Mouse (Mus musculus) midbrain, embryonic 10.5 days (tissue): ENCODE results near the gene BC067074. TPM values are rescaled to one million over a fixed set of nuclear protein-coding genes. Genes with fewer than 3 reads are reported as not detected.
A peak's percentile ranks its signal among the peaks of the same experiment; 100 is the strongest.

Source experiments
- DNase-seq: peaks from one replicate; pipeline ENCODE4 v3.0.0-alpha.2; 2017; ENCODE audit warnings: low spot score
- H3K27ac ChIP-seq: fragments of 300-500 bp; sonication (generic); replicated peaks from 2 replicates; pipeline ENCODE4 v1.5.1; 2016; ENCODE audit warnings: mild to moderate bottlenecking
- H3K27me3 ChIP-seq: fragments of 300-500 bp; sonication (generic); 2 replicates; pipeline ENCODE4 v1.6.1; 2016; ENCODE audit warnings: low read depth, mild to moderate bottlenecking; ENCODE audit not compliant: poor library complexity, severe bottlenecking
- H3K36me3 ChIP-seq: fragments of 300-500 bp; sonication (generic); 2 replicates; pipeline ENCODE4 v1.6.1; 2016; ENCODE audit warnings: mild to moderate bottlenecking, moderate library complexity
- H3K4me1 ChIP-seq: fragments of 300-500 bp; sonication (generic); 2 replicates; pipeline ENCODE4 v1.6.1; 2016
- H3K4me3 ChIP-seq: fragments of 300-500 bp; sonication (generic); 2 replicates; pipeline ENCODE4 v1.5.1; 2016; ENCODE audit warnings: mild to moderate bottlenecking, moderate library complexity
- H3K9me3 ChIP-seq: fragments of 300-500 bp; sonication (generic); replicated peaks from 2 replicates; pipeline ENCODE4 v1.6.1; 2016; ENCODE audit warnings: mild to moderate bottlenecking
- WGBS: fragments of 180-500 bp; shearing (Covaris S2); methylation state at CpG from one replicate; pipeline ENCODE4 v1.1.7; 2016; 5-methylcytosine and 5-hydroxymethylcytosine counted together
- polyA plus RNA-seq: library from polyadenylated mRNA; unstranded; fragments of >200 nt; fragmentation: Nextera tagmentation; extraction: Ambion mirVana; gene quantifications from 2 replicates; pipeline ENCODE4 v1.2.1, GENCODE M21; 2016

The BC067074 gene
- polyA plus RNA-seq, 1 experiment from 2014 or later = 1.5 TPM

DNA sequence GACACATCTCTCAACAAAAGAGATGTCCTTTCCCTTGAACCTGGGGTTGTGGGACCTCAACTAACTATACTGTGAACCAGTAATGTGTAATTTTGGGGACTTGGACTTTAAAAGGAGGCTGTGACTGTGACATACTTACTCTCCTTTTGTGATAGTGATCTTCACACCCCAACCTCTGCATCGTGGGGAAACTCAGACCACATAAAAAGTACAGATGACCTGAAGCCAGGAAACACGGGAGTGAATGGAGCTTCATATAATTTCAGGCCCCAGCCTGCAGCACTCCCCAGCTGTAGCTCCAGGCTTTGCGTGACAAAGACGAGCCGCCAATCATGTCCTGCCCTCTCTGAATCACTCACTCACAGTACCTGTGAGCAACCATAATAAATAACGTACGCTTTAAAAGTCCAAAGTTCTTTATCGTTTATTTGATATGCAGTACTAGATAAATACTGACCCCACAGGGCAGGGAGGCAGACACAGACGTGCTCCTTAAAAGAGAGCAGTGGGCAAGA, 104.1 kb downstream of the BC067074 start:
- H3K4me1 ChIP-seq = no peaks in the 10 kb centered on the region
- H3K36me3 ChIP-seq = no peaks in the 10 kb centered on the region
- H3K4me3 ChIP-seq = no peak overlapping the region
- no peaks in the 10 kb centered on the region for H3K27me3 ChIP-seq
- WGBS = 87% methylated on average over 9 of the region's 9 CpGs
- DNase-seq = no peak
- H3K27ac ChIP-seq = no peak overlapping the region
- no peaks in the 10 kb centered on the region for H3K9me3 ChIP-seq

DNA sequence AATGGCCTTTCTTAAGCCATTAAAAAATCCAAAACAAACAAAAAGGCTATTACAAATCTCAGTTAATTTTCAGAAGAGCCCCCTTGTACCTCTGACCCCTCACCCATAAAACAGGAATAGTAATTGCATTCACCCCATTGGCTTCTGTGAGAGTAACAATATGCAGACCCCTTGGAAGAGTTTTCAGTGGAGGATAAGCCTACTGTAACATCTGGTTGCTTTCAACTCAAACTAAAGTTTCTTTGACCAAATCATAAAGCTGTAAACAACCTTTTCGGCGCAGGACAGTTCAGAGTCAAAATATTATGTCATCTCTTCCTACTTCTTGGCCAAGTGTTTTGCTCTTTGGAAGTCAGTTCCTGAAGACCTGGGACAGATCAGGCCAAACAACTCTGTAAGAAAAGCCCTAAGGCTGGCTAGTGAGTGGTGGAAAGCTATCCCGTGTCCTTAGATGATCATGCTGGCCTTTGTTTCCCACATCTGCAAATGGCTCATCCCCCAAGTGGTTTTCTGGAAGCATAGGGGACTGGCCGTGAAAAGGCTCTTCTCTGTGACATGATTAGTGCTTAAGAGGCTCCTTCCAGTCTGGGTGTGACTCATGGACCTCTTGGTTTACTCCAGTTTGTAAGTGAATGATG, 108.5 kb downstream of the BC067074 start:
- no peak for DNase-seq
- H3K36me3 ChIP-seq = no peaks in the 10 kb centered on the region
- no peaks in the 10 kb centered on the region for H3K27me3 ChIP-seq
- H3K4me1 ChIP-seq = no peaks in the 10 kb centered on the region
- no peak overlapping the region for H3K27ac ChIP-seq
- WGBS = 80% methylated on average over 4 of the region's 4 CpGs
- no peaks in the 10 kb centered on the region for H3K9me3 ChIP-seq
- no peak overlapping the region for H3K4me3 ChIP-seq

DNA sequence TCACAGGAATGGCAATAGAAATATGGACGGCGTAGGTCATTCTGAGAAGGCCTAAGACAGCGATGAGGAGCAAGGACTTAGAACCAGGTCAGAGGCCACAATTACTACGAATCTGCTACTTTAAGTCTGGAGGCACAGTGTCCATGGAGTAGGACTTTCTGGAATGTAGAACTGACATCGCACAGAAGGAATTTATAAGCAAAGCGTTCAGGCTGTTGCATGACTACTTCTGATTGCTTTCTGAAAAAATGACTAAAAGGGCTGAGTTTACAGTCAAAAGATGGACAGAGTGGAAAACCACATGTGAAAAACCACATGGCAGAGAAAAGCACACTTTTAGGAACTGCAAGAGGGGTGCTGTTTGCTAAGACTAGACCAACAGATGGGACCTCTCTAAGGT, 110.7 kb downstream of the BC067074 start:
- 89% methylated on average over 6 of the region's 6 CpGs for WGBS
- Histone ChIP-seq H3K27ac (no peak overlapping the region), H3K36me3 (no peaks in the 10 kb centered on the region), H3K27me3 (no peaks in the 10 kb centered on the region), H3K4me1 (no peaks in the 10 kb centered on the region), H3K9me3 (no peaks in the 10 kb centered on the region), H3K4me3 (no peak overlapping the region)
- DNase-seq = no peak

DNA sequence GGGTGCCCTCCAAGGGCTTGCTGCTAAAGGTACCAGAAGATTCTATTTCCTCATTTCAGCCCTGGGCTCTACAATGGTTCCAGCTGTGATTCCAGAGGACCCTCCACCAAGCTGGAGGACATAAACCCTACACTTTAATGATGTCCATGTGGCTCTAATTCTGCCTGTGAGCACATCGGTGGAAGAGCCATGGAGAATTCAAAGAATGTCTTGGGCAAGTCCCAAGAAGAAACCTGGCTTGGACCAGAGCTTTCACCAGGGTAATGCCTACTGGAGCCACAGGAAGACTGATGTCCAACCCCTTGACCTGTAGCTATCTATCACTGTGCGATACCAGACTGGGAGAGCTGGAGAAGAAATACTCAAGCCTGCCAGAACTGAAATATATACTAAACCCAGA, 111.2 kb downstream of the BC067074 start:
- no peaks in the 10 kb centered on the region for H3K9me3 ChIP-seq
- DNase-seq = no peak
- H3K27me3 ChIP-seq = no peaks in the 10 kb centered on the region
- H3K4me3 ChIP-seq = no peak overlapping the region
- 85% methylated on average over 2 of the region's 2 CpGs for whole genome bisulfite sequencing
- H3K27ac ChIP-seq = no peak overlapping the region
- no peaks in the 10 kb centered on the region for H3K36me3 ChIP-seq
- H3K4me1 ChIP-seq = no peaks in the 10 kb centered on the region

DNA sequence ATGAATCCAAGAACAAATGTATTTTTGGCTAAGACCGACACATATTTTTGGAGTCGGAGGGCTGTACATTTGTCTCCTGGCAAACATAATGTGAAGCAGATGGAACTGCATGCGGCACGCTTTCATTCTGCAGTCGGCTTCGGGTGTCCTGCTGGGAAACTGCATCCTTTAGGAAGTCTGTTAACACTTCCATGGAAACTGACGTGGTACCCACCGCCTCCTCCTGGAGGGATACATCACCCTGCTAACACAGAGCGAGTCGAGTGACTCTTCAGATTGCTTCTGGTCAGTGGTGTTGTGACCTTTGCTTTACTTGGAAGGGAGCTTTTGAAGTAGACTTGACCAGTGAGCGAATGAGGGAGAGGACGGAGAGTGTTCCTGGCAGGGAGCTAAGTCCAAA, 117.0 kb downstream of the BC067074 start:
- no peaks in the 10 kb centered on the region for H3K27me3 ChIP-seq
- H3K4me3 ChIP-seq = no peak overlapping the region
- no peaks in the 10 kb centered on the region for H3K36me3 ChIP-seq
- H3K27ac ChIP-seq = no peak overlapping the region
- peaks cover 8% of the 10 kb centered on the region for H3K4me1 ChIP-seq
- DNase-seq = peak; percentile 59
- 47% methylated on average over 12 of the region's 12 CpGs for WGBS
- no peaks in the 10 kb centered on the region for H3K9me3 ChIP-seq

DNA sequence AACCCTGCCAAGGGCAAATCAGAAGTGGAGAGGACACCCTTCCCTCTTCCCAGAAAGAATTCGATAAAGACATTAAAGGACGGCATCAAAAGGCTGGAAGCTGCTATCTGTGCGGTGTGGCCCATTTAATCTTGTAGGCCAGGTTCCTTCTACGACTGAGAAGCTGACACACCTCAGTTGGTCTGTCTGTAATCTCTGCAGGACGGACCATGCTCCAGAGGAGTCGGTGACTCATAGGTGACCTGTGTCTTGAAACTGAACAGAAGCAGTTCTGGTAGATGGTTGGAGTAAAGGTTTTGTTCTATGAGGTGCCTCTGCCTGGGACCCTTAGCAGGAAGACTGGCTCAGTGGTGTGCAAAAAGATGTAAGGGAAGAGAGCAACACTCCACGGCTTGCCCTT, 122.6 kb downstream of the BC067074 start:
- no peaks in the 10 kb centered on the region for H3K27me3 ChIP-seq
- no peak overlapping the region for H3K27ac ChIP-seq
- no peaks in the 10 kb centered on the region for H3K9me3 ChIP-seq
- no peaks in the 10 kb centered on the region for H3K36me3 ChIP-seq
- H3K4me3 ChIP-seq = no peak overlapping the region
- H3K4me1 ChIP-seq = no peaks in the 10 kb centered on the region
- WGBS = 89% methylated on average over 7 of the region's 7 CpGs
- DNase-seq = no peak

DNA sequence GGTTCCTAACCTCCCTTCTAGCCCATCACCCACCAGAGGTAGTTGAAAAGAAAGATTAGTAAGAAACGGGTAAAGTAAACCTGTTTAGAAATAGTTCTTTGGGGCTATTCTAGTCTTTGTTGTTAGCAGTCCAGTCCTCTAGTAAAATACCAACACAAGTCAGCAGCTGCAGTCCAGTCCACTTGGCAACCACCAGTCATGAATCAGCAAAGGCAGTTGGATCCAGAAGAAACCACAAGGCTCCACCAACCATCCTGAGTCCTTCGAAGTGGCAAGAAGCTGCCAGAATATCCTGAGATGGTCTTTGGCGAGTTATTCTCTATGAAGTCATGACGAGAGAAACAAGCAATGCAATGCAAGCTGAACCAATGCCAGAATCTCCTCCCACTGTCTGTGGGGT, 124.0 kb downstream of the BC067074 start:
- no peak overlapping the region for H3K4me3 ChIP-seq
- H3K36me3 ChIP-seq = no peaks in the 10 kb centered on the region
- no peaks in the 10 kb centered on the region for H3K4me1 ChIP-seq
- H3K27ac ChIP-seq = no peak overlapping the region
- no peaks in the 10 kb centered on the region for H3K9me3 ChIP-seq
- no peak for DNase-seq
- WGBS = 91% methylated on average over 4 of the region's 4 CpGs
- no peaks in the 10 kb centered on the region for H3K27me3 ChIP-seq

DNA sequence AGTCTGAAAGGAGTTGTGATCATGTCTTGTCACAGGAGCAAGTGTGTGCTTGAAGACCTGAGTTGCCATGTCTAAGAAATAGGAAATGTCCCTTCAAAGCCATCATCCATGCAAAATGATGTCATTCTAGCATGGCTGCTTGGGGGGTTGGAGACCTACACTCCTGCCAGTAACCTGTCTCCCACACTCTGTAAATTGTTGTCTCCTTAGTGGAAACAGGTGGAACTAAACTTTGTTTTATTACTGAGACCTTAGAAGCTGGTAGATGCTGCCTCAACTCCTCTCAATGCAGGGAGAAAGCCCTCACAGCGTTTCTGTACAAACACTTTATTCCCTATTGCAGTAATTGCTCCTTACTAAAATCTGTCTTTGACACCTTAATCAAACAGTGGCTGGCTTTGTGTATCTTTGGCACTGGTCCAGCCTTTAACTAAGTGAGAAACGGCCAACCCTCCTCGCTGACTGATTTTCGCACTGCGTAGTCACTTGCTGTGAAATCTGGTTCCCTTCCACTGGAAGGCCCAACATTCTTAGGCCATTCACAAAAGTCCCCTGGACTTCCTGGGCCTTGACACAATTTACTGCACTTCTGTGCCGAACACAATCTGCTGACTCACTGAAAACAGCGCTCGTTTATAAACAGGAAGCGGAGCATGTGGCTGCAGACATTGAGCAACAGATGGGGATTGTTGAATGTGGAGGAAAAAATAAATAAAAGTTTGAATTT, 125.0 kb downstream of the BC067074 start:
- 90% methylated on average over 9 of the region's 9 CpGs for WGBS
- no peak for DNase-seq
- Histone ChIP-seq H3K27ac (no peak overlapping the region), H3K4me1 (no peaks in the 10 kb centered on the region), H3K36me3 (no peaks in the 10 kb centered on the region), H3K4me3 (no peak overlapping the region), H3K9me3 (no peaks in the 10 kb centered on the region), H3K27me3 (no peaks in the 10 kb centered on the region)

DNA sequence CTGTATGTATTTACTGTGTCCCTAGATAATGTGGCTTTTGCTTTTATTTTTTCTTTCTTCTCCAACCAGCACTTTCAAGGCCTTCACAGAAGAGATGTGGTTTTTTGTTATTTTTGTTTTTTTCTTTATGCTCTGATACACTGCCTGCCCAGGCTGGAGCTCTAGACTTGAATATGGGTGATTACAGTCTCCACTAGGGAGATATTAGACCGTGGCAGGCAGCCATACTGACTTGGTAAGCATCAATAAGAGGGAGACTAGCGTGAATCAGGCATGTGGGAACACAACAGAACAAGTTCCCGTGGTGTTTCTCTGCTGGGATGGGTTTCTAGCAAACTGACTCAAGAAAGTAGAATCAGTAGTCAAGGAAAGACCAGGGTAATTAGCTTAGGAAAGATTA, 125.7 kb downstream of the BC067074 start:
- DNase-seq = no peak
- WGBS = 83% methylated on average over 3 of the region's 3 CpGs
- Histone ChIP-seq H3K27me3 (no peaks in the 10 kb centered on the region), H3K27ac (no peak overlapping the region), H3K36me3 (no peaks in the 10 kb centered on the region), H3K4me1 (no peaks in the 10 kb centered on the region), H3K9me3 (no peaks in the 10 kb centered on the region), H3K4me3 (no peak overlapping the region)

DNA sequence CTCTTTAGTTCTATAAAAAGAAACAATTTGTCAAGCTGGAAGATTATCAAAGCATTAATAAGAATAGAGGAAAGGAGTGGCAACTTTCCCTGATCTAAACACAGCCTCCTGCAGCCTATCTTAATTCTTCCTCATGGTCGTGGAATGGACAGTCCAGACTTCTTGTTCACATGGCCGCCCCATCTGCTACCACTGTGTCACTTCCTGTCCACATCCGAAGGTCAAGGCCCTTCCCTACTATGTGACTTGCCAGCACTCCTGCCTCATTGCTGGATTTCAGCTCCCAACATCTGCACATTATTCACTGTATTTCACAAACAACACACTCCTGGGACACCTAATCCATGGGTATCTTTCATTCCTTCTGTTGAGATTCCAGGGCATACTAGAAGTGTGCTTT, 128.5 kb downstream of the BC067074 start:
- H3K36me3 ChIP-seq = no peaks in the 10 kb centered on the region
- H3K4me3 ChIP-seq = no peak overlapping the region
- H3K27ac ChIP-seq = no peak overlapping the region
- no peaks in the 10 kb centered on the region for H3K4me1 ChIP-seq
- H3K27me3 ChIP-seq = no peaks in the 10 kb centered on the region
- no peaks in the 10 kb centered on the region for H3K9me3 ChIP-seq
- WGBS = 80% methylated on average over 3 of the region's 3 CpGs
- no peak for DNase-seq

DNA sequence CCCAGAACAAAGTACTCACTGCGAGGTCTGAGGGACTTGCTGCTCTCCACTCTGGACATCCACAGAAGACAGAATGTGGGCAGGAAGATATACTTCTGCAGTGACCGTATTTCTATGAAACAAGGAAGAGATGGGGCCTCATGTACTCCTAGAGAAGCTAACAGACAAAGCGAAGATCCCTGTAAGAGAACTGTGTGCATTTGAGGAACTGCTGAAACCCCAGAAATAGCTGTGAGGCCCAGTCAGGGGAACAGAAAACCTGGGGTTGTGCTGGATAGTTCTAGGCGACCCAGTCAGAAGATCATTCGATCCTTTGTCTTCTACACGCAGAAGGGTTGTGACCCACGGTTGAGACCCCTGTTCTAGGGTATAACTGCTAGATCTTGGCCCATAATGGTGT, 130.9 kb downstream of the BC067074 start:
- Histone ChIP-seq H3K4me3 (no peak overlapping the region), H3K4me1 (no peaks in the 10 kb centered on the region), H3K36me3 (no peaks in the 10 kb centered on the region), H3K9me3 (no peaks in the 10 kb centered on the region), H3K27ac (no peak overlapping the region), H3K27me3 (no peaks in the 10 kb centered on the region)
- 88% methylated on average over 7 of the region's 7 CpGs for WGBS
- DNase-seq = no peak

DNA sequence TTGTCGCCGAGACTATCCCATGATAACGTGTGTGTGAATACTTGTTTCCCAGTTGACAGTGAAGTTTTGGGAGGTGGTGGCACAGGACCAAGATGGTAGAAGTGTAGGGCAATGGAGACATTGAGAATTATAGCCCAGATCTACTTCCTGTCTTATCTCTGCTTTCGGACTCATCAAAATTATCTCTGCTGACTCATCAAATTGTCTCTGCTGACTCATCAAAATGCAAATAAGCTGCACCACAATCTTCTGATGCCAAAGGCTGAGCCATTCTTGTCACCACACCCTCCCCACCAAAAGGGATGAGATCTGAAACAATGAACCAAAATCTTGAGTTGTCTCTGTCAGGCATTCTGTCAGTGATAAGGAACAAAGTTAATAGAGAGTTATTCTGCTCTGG, 132.9 kb downstream of the BC067074 start:
- DNase-seq = no peak
- WGBS = 92% methylated on average over 4 of the region's 4 CpGs
- H3K4me1 ChIP-seq = no peaks in the 10 kb centered on the region

More for the DNA sequence above, 132.9 kb downstream of the BC067074 start:
- H3K36me3 ChIP-seq = no peaks in the 10 kb centered on the region
- H3K9me3 ChIP-seq = no peaks in the 10 kb centered on the region
- H3K27ac ChIP-seq = no peak overlapping the region
- no peaks in the 10 kb centered on the region for H3K27me3 ChIP-seq
- H3K4me3 ChIP-seq = no peak overlapping the region
